Mouse (Mus musculus) E14TG2a.4 (cell line): ENCODE measurements around the gene Cic.

Source experiments
- CTCF ChIP-seq: conservative IDR thresholded peaks from 2 replicates; pipeline ENCODE4 v1.5.1; 2014; ENCODE audit warnings: low read length
- NANOG ChIP-seq: IDR thresholded peaks from 2 replicates; pipeline ENCODE4 v1.6.1; 2014; ENCODE audit warnings: borderline replicate concordance, low read length, mixed read lengths

DNA sequence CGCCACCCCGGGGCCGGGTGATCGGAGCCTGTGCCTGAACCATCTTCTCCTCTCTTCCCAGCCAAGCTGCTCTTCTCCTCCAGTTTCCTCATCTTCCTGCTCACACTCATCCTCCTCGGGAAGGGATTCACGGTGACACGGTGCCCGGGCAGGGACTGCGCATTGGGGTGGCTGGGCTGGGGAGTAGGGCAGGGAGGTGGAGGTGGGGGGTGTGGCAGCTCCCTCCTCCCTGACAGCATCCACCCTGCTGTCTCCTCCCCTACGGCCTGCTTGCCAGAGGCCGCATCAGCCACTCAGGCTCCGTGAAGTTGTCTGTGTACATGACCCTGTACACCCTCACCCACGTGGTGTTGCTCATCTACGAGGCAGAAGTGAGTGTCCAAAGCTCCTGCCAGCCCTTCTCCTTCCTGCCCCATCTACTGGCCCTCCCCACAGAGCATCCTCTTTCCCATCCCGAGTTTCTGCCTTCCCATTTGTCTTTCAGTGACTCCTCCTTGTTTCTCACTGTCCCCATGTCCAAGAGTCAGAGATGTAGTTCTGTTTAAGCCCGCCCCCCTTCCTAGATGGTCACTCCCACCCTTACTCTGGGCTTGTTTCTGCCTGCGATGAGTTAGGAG, 41.3 kb downstream of the Cic start:
- no peak for TF ChIP-seq CTCF
- no peak for TF ChIP-seq NANOG
